Mouse (Mus musculus) embryonic facial prominence, embryonic 13.5 days (tissue): ENCODE data around the gene Pde6c. TPM values are rescaled to one million over a fixed set of nuclear protein-coding genes. Genes with fewer than 3 reads are reported as not detected.

ENCODE experiments used
- ATAC-seq: fragments of 200-750 bp; cut with Nextera tagmentation; 2 replicates; pipeline ENCODE4 v1.8.0; 2017; ENCODE audit warnings: low read depth; ENCODE audit not compliant: insufficient number of reproducible peaks, insufficient read depth, low FRiP score, low TSS enrichment
- H3K27ac ChIP-seq: fragments of 300-500 bp; sonication (generic); 2 replicates; pipeline ENCODE4 v1.5.1; 2015; ENCODE audit warnings: moderate library complexity, mild to moderate bottlenecking, inconsistent platforms
- H3K27me3 ChIP-seq: fragments of 300-500 bp; sonication (generic); 2 replicates; pipeline ENCODE4 v1.6.1; 2015; ENCODE audit warnings: mild to moderate bottlenecking, inconsistent platforms
- H3K36me3 ChIP-seq: fragments of 300-500 bp; sonication (generic); 2 replicates; pipeline ENCODE4 v1.6.1; 2015; ENCODE audit warnings: mild to moderate bottlenecking, inconsistent platforms
- H3K4me1 ChIP-seq: fragments of 300-500 bp; sonication (generic); 2 replicates; pipeline ENCODE4 v1.6.1; 2015; ENCODE audit warnings: inconsistent platforms
- H3K4me2 ChIP-seq: fragments of 300-500 bp; sonication (generic); 2 replicates; pipeline ENCODE4 v1.6.1; 2015; ENCODE audit warnings: moderate library complexity, mild to moderate bottlenecking, inconsistent platforms
- H3K4me3 ChIP-seq: fragments of 300-500 bp; sonication (generic); 2 replicates; pipeline ENCODE4 v1.5.1; 2015; ENCODE audit warnings: mild to moderate bottlenecking, inconsistent platforms
- H3K9ac ChIP-seq: fragments of 300-500 bp; sonication (generic); 2 replicates; pipeline ENCODE4 v1.6.1; 2015; ENCODE audit warnings: mild to moderate bottlenecking, inconsistent platforms
- H3K9me3 ChIP-seq: fragments of 300-500 bp; sonication (generic); 2 replicates; pipeline ENCODE4 v1.6.1; 2016; ENCODE audit warnings: inconsistent platforms
- WGBS: fragments of 180-500 bp; shearing (Covaris S2); methylation state at CpG from one replicate; pipeline ENCODE4 v1.1.7; 2015; ENCODE audit warnings: mixed read lengths; 5-methylcytosine and 5-hydroxymethylcytosine counted together
- polyA plus RNA-seq: library from polyadenylated mRNA; unstranded; fragments of >200 nt; fragmentation: Nextera tagmentation; extraction: Ambion mirVana; gene quantifications from 2 replicates; pipeline ENCODE4 v1.2.1, GENCODE M21; 2015

Gene Pde6c
- polyA plus RNA-seq, 1 experiment from 2014 or later, result not detected

DNA sequence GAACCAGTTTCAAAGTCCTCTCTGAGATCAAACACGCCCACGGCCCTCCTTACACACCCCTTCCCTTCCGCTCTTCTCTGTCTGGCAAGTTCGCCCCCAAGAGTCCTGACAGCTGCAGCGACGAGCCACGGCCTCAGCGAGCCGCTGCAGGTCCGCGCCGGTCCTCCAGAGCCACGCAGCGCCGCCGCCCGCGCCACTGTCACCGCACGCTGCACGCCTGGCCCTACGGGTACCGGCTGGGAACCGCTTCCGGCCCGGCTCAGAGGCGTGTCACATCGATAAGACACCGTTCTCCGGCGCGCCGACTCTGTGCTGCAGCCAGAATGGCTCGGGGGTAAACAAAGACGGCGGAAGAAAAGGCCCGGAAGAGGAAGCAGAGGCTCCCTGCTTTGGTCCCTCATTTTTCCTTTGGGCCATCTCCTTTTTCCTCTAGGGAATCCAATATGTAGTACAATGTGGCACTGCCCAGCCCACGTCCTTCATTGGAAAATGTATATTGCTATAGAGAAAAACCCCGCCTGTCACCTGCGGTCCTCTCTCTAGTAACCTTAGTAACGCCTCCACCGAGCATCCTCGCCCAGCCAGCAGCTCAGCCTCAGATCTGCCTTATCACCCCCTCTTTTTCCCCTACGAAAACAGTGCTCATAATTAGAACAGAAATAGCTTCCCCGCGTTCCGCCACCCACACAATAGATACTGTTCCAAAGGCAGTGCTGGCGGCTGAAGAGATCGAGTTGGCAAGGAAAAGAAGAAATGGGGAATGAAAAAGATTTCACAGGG is 91.5 kb downstream of the Pde6c start, which contains the start of gene Fra10ac1:
Fra10ac1 (minus strand) TSS at position 252 of the 780 bp plus-strand sequence.
- WGBS, result under 1% methylated on average over 49 of the region's 49 CpGs
- H3K27me3 ChIP-seq, result no peaks in the 10 kb centered on the region
- H3K4me2 ChIP-seq, result peak within 1 kb of the TSS; percentile 73
- no peaks in the 10 kb centered on the region; the same call in 1 of the 2 replicates for H3K9me3 ChIP-seq
- peak within 1 kb of the TSS; percentile 78 for H3K9ac ChIP-seq
- H3K4me3 ChIP-seq, result peak within 1 kb of the TSS; percentile 65
- peak within 1 kb of the TSS; percentile 89 for H3K27ac ChIP-seq
- peaks cover 3% of the 10 kb centered on the region; the same call in 1 of the 2 replicates for H3K36me3 ChIP-seq
- ATAC-seq, result peak; percentile 93
- peaks cover 8% of the 10 kb centered on the region; the same call in 1 of the 2 replicates for H3K4me1 ChIP-seq

GRCm38 (mm10) chr19:38224685-38225060 is 92.1 kb downstream of the Pde6c start:
- no peaks in the 10 kb centered on the region; the same call in 1 of the 2 replicates for H3K9me3 ChIP-seq
- H3K27me3 ChIP-seq, result no peaks in the 10 kb centered on the region
- WGBS, result 12% methylated on average over 9 of the region's 9 CpGs
- H3K4me1 ChIP-seq, result peaks cover 8% of the 10 kb centered on the region; the same call in 1 of the 2 replicates
- peak overlapping the region; percentile 89 for H3K27ac ChIP-seq
- no peak for ATAC-seq
- H3K9ac ChIP-seq, result peak overlapping the region; percentile 78
- H3K4me3 ChIP-seq, result peak overlapping the region; percentile 65
- peaks cover 2% of the 10 kb centered on the region; the same call in 1 of the 2 replicates for H3K36me3 ChIP-seq
- H3K4me2 ChIP-seq, result peak overlapping the region; percentile 73

- WGBS, result 49% methylated on average over 2 of the region's 2 CpGs
- Histone ChIP-seq H3K36me3 (no peaks in the 10 kb centered on the region), H3K27me3 (no peaks in the 10 kb centered on the region), H3K4me1 (no peaks in the 10 kb centered on the region), H3K4me2 (no peak overlapping the region), H3K27ac (no peak overlapping the region), H3K9me3 (no peaks in the 10 kb centered on the region; the same call in 1 of the 2 replicates), H3K4me3 (no peak overlapping the region), H3K9ac (no peak overlapping the region)
- no peak for ATAC-seq
These were observed 96.1 kb downstream of the Pde6c start for GRCm38 (mm10) chr19:38228699-38229098.

- Histone ChIP-seq H3K4me1 (no peaks in the 10 kb centered on the region), H3K4me3 (no peak overlapping the region), H3K4me2 (no peak overlapping the region), H3K27me3 (no peaks in the 10 kb centered on the region), H3K36me3 (no peaks in the 10 kb centered on the region), H3K27ac (no peak overlapping the region), H3K9ac (no peak overlapping the region), H3K9me3 (no peaks in the 10 kb centered on the region; the same call in 1 of the 2 replicates)
- no peak for ATAC-seq
- 55% methylated on average over 8 of the region's 8 CpGs for WGBS
These were observed 99.5 kb downstream of the Pde6c start for GRCm38 (mm10) chr19:38232087-38232486.

GRCm38 (mm10) chr19:38232516-38232915 is 99.9 kb downstream of the Pde6c start:
- Histone ChIP-seq H3K27me3 (no peaks in the 10 kb centered on the region), H3K4me3 (no peak overlapping the region), H3K27ac (no peak overlapping the region), H3K9ac (no peak overlapping the region), H3K36me3 (no peaks in the 10 kb centered on the region), H3K4me1 (no peaks in the 10 kb centered on the region), H3K9me3 (no peaks in the 10 kb centered on the region; the same call in 1 of the 2 replicates), H3K4me2 (no peak overlapping the region)
- ATAC-seq, result no peak
- 5% methylated on average over 4 of the region's 4 CpGs for WGBS

Other genes with a start within 250 kb of the Pde6c start
- gene Myof, start 89.2 kb upstream of the Pde6c start, polyA plus RNA-seq, result 12.2 and 12.7 TPM in 2 replicates
- 19.1 and 21.8 TPM in 2 replicates for gene Cep55, start 77.8 kb upstream of the Pde6c start, polyA plus RNA-seq
- gene Ffar4, start 35.7 kb upstream of the Pde6c start, polyA plus RNA-seq, result not detected in 2 replicates
- 2.3 and 21.4 TPM in 2 replicates for gene Rbp4, start 7.5 kb upstream of the Pde6c start, polyA plus RNA-seq
- gene Fra10ac1, start 91.4 kb downstream of the Pde6c start, polyA plus RNA-seq, result 46.0 and 48.0 TPM in 2 replicates
- gene Lgi1, start 131.8 kb downstream of the Pde6c start, polyA plus RNA-seq, result 0.77 and 1.7 TPM in 2 replicates